Mouse (Mus musculus) myocyte (in vitro differentiated cells): Measurements from ENCODE around the gene Hrct1.

Source experiments
- E2F4 ChIP-seq: IDR thresholded peaks from one replicate; pipeline ENCODE4 v1.6.1; 2011; ENCODE audit warnings: mild to moderate bottlenecking, control low read depth, moderate library complexity; ENCODE audit not compliant: insufficient read depth
- MAX ChIP-seq: IDR thresholded peaks from one replicate; pipeline ENCODE4 v1.6.1; 2011; ENCODE audit warnings: low read depth, mild to moderate bottlenecking, control low read depth
- POLR2A ChIP-seq: IDR thresholded peaks from one replicate; pipeline ENCODE4 v1.6.1; 2011; ENCODE audit warnings: low read depth, mild to moderate bottlenecking, control low read depth, moderate library complexity; ENCODE audit not compliant: insufficient read length
- TCF12 ChIP-seq: IDR thresholded peaks from one replicate; pipeline ENCODE4 v1.6.1; 2011; ENCODE audit warnings: mild to moderate bottlenecking, control low read depth; ENCODE audit not compliant: poor library complexity, insufficient read depth, severe bottlenecking
- USF1 ChIP-seq: IDR thresholded peaks from one replicate; pipeline ENCODE4 v1.6.1; 2011; ENCODE audit warnings: low read depth, mild to moderate bottlenecking, control low read depth, moderate library complexity

DNA sequence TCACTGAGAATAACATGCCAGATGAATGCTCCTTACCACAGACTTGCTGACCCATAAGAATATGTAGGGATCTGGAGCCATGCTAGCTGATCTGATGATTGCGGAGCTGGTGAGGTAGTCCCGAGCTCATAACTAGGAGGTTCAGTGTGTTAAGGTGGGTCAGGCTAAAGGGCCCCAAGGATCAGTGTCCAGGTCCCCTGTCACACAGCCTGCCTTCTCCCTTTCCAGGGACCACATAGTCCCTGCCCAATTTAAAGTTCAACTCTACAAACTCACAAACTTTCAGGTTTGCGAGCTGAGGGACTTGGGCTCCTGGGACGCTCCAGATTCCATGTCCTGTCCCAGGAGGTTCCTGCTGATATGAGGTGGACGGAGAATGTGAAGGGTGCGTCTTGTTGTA, 26.3 kb upstream of the Hrct1 start, which contains the start of gene Olfr70:
- TF ChIP-seq POLR2A (no peak), E2F4 (no peak), TCF12 (no peak), MAX (no peak), USF1 (no peak)
